Mouse (Mus musculus) lung, postnatal 0 days (tissue): Measurements from ENCODE around the gene B4galt1.

Experiments used
- CTCF ChIP-seq: IDR thresholded peaks from 2 replicates; pipeline ENCODE4 v1.5.1; 2016; ENCODE audit warnings: antibody characterized with exemption, mild to moderate bottlenecking
- EP300 ChIP-seq: IDR thresholded peaks from 2 replicates; pipeline ENCODE4 v1.6.1; 2016; ENCODE audit warnings: antibody characterized with exemption, mild to moderate bottlenecking, control low read depth

DNA sequence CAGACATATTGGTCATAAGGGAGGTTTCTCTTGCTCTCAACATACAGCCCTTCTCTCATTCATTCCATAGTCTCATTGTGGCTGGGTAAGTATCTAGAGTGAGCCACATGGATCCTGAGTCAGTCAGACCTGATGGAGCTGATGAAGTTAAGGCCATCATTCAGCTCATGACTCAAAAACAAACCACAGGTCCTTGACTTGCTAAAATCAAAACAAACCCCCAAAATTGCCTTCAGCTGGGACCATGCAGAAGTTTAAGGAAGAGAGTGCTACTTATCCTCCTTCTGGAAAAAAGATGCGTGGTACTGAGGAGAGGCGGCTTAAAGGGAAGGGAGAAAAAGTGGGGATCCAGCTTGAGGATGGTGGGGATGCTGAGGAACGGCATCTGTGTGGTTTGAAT lies 58.0 kb downstream of the B4galt1 start:
- TF ChIP-seq CTCF (no peak), EP300 (no peak)
